Mouse (Mus musculus) heart, adult 8-10 months (tissue): ENCODE results near the gene Pcp4l1. TPM values are rescaled to one million over a fixed set of nuclear protein-coding genes. Genes with fewer than 3 reads are reported as not detected.

Experiments used
- DNase-seq: peaks from one replicate; pipeline ENCODE4 v3.0.0; 2022; ENCODE audit warnings: low spot score
- total RNA-seq, 4 experiments: library from RNA; stranded (reverse); gene quantifications; 2 replicates each; pipeline ENCODE4 v1.2.4; 2022

The Pcp4l1 gene
- total RNA-seq, 4 experiments from 2014 or later: 193 to 360 (median 253) TPM

- DNase-seq: no peak
Observed at GRCm38 (mm10) chr1:171187851-171188700, 8.0 kb downstream of the Pcp4l1 start.

DNA sequence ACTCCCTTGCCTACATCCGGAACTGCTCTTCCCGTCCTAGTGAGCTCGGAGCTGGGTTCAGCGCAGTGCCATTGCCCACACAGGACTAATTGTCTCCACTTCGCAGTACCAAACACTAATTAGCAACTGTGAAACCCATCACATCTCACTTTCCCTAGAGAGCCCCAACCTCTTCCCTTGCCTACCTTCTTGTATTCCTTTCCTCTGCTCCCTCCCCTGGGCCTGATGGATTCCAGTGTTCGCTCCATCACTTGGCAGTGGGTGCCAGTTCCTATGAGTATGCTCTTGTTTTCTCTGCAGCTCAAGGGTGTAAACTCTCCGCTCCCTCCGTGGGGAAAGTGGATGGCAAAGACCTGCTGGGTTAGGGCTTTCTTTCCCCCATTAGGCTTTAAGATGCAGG lies 10.4 kb downstream of the Pcp4l1 start:
- DNase-seq: no peak

GRCm38 (mm10) chr1:171184314-171184713 lies 11.8 kb downstream of the Pcp4l1 start:
- peak; percentile 55 for DNase-seq

DNA sequence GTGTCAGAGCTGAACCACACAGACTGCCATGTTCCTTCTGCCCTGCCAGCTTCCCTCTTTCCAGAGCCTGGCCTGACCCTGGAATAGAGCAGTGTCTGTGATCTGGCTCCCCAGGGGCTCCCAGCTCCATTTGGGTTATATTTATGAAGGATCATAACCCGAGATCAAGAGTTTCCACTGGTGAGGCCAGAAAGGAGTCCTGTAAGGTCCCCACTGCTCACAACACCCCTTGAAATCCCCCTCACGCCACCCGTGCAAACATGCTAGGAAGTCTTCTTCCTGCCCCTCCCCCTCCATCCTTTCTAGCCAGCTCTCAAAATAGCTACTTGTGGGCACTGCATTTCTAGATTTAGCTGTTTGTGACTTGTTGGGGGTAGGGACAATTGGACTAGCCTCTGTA lies 12.4 kb downstream of the Pcp4l1 start:
- DNase-seq: peak; percentile 70

DNA sequence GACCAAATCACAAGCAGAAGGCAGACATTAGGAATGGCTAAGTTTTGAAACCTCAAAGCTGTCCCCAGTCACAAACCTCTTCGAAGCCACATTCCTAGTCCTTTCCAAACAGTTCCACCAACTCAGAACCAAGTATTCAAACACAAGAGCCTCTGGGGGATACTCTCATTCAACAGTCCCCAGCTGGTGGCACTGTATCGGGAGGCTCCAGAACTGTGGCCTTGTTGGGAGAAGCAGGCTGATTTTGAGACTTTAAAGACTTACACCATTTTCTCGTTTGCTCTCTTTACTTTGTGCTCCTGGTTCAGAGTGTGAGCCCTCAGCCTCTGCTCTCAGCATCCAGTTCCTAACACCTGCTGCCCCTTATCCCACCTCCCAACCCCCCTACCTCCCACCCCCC lies 13.0 kb downstream of the Pcp4l1 start:
- DNase-seq: no peak

DNA sequence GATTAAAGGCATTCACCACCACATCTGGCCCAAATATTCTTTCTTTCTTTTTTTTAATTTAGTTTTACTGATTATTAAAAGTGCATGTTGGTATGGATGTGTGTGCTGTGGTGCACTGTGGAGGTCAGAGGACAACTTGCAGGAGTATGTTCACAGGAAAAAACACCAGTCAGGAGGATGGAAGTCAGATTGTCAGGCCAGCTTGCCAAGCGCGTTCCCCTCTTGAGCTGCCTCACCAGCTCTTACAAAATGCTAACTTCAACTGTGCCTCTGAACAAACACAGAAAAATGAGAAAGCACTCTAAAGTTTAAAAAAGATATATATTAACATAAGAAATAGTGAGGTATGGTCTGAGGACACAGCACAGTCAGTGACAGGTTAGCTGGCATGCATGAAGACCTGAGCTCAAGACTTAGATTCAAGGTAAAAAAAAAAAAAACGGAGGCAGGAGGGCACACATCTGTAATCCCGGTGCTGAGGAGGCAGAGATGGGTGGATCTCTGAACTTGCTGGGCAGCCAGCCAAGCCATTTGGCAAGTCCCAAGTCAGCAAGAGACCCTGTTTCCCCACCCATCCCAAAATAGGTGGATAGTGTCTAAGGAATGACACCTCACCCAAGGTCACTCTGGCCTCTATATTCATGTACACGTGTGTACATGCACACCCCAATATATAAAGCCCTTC lies 16.4 kb downstream of the Pcp4l1 start:
- DNase-seq: no peak

DNA sequence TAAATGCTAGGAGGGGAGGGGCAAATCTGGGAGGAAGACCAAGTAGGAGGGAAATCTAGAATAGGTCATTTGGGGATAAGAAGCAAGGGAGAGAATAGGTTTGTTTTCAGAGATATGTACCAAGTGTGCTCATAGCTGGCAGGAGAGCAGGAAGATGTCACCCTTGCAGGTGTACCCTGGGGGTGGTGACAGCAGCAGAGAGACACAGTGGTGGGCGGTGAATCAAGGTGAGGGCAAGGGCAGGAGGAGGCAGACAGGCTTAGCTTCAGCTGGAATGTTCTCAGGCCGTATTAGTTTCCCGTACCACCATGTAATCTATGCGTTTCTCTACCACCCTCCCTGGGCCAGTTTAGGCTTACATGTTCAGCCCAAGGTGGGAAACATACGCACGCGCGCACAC lies 23.3 kb downstream of the Pcp4l1 start:
- no peak for DNase-seq

DNA sequence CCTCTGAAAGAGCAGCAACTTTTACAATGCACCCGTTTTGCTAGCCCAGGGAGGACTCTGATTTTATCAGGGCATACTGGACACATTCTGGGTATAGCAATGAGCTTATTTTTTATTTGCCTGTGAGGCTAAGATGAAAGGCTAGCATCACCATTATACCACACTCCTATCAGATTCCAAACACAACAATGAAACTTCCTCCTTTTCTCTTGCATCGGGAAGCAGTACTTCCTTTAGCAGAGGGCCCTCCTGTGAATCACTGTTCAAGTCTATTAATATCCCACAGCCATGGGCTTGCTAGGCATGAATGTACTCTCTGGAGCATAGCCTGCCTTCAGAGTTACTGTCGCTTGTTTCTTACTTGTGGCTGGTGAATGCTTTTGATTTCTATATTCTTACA lies 24.9 kb downstream of the Pcp4l1 start:
- peak; percentile 80 for DNase-seq

GRCm38 (mm10) chr1:171169913-171170312 lies 26.2 kb downstream of the Pcp4l1 start:
- no peak for DNase-seq

- no peak for DNase-seq
Observed at GRCm38 (mm10) chr1:171168906-171169305, 27.2 kb downstream of the Pcp4l1 start.

DNA sequence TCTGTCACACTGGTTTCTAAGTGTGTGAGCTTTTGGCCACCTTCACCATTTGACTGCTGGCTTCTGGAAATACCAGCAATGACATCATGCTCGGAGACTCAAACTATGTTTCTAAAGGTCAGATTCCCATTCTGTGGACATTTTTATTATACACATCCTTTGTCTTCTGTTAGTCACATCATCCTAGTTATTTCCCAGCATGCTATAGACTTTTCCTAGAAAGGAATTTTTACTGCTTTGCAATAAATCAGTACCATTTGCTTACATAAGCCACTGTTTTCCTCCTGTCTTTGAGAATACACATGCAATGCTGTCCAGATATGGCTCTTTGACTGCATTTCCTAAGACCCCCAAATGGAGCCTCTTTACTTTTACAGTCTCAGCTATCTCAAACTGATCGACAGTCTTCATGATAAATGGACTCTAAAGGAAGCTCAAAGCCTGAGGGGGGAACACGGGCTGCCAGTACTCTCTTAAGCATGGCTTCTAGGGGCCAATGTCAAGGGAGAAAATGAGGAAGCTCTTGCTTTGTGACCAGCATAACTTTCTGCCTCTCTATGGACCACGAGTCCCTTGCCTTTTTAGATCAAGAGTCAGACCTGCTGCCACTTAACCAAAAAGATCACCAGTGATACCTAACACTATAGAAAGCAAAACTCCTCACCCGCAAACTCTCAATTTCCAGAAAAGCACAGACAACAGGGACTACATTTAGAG lies 30.3 kb downstream of the Pcp4l1 start:
- no peak for DNase-seq

DNA sequence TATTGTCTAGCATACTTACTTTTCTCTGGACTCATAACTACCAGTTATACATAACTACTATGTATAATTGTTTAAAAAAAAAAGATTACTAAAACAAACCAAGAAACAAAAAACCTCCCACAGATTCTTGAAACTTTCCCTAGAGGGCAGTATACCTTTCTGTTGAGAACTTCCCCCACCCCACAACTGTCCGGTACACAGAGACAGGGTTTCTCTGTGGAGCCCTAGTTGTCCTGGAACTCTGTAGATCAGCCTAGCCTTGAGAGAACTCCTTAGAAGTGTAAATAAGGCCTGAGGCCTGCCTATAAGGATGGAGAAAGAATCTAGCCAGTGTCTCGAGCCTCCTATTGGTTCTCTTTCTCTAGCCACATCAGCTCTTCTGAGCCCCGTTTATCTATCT lies 31.8 kb downstream of the Pcp4l1 start:
- DNase-seq: peak; percentile 44

- DNase-seq: no peak
Observed at GRCm38 (mm10) chr1:171162526-171162925, 33.5 kb downstream of the Pcp4l1 start.

GRCm38 (mm10) chr1:171159485-171159975 lies 36.5 kb downstream of the Pcp4l1 start:
- DNase-seq: no peak

GRCm38 (mm10) chr1:171157965-171158364 lies 38.1 kb downstream of the Pcp4l1 start:
- DNase-seq: no peak

GRCm38 (mm10) chr1:171156644-171157043 lies 39.4 kb downstream of the Pcp4l1 start:
- no peak for DNase-seq

DNA sequence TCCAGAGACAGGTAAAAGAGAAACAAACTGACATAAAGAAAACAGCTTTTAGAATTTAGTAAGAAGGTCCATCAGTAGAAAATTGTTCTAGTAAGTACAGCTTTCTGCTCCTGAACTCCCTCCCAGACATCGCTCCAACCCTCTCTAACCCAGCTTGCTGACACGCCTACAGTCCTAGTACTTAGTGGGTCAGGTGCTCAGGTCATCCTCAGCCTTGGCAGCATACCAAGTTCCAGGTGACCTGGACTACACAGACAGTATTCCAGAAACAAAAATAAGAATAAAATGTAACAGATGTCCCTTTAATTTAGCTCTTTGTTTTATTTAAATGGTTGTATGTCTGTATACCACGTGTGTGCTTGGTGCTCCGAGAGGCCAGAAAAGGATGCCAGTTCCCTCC lies 44.1 kb downstream of the Pcp4l1 start:
- DNase-seq: no peak

DNA sequence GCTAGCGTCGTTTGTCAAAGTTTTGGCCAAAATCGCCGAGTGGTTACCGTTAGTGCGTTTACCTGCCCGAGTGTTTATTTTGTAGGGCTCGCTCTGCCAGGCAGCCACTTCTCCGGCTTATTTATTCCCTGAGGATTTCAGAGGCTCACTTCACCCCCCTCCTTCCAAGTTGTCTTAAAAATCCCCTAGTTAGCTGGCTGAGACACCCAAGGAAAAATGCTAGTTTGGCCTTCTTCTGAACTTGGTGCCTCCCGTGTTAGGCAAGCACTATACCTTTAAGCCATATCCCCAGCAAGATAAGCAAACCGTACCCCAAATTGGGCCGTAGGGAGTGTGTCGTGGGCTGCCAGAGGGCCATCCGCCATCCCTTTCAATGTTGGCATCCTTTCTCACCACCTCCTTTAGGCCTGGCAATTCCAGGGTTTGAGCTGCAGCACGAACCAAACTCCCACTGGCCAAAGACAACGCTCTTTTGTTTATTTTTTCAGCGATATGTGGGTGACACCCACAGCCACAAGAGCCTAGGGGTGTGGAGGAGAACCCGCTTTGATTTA lies 45.2 kb downstream of the Pcp4l1 start:
- DNase-seq: peak; percentile 19

DNA sequence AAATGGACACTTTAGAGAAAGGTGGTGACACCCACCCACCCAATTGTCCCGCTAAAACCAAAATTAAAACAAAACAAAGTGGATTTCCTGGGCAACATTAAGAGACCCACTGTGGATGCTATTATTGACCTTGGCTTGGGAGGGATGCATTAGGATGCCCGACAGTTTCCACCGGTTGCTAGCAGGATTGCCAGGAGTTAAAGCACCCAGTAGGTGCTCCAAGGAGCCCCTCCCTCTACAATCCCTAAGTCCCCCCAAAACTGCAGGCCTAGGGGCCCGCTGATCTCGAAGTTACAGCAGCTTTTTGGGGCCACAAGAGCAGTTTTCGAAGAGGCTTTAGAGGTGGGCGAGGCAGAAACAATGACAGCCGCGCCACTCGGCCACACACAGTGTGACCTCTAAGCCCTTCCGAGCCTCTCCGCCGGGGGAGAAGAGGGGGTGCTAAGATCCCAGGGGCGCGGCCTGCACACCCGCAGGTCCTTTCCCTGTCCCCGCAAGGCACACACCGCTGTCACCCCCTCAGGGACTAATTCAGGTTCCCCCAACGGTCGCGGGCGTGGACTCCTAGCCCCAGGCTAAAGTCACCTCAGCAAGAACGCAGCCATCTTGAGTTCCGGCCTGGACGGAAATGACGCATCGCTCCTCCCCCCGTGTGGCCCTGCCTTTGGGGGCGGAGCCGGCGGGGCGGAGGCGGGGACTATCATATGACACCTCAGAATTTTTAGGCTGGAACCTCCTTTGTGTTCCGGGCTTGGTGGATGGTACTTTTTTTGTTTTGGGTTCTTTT lies 45.9 kb downstream of the Pcp4l1 start, which contains the start of the genes Sdhc and Mpz:
Gene Sdhc, minus strand, starts transcription at position 630 of the 787 bp plus-strand sequence.
Gene Mpz, plus strand, starts transcription at position 738 of the 787 bp plus-strand sequence.
- DNase-seq: peak; percentile 97

DNA sequence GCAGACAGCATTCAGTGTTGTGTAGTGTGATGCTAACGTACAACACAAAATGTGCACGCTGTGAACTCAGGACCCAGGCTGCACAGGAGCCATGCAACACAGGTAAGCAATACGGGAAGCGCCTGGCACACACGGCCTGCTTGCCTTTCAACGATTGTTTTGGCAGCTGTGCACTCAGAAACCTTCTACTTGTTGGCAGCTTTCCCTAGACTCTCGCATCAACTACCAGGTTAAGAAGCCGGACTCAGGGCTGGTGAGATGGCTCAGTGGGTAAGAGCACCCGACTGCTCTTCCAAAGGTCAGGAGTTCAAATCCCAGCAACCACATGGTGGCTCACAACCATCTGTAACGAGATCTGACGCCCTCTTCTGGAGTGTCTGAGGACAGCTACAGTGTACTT lies 53.1 kb downstream of the Pcp4l1 start:
- DNase-seq: peak; percentile 21
